Mouse (Mus musculus) c-Kit-positive CD71-positive TER-119-positive erythroid progenitor cells, embryonic 14.5 days (primary cell): Measurements from ENCODE around the gene Nemp1.
A peak's percentile ranks its signal among the peaks of the same experiment; 100 is the strongest.

Experiments used
- DNase-seq: peaks from one replicate; pipeline ENCODE4 v3.0.0-alpha.2; 2013; ENCODE audit warnings: low spot score

The Nemp1 gene

GRCm38 (mm10) chr10:127725136-127725535, 58.4 kb downstream of the Nemp1 start:
- DNase-seq: no peak

GRCm38 (mm10) chr10:127728437-127728836, 61.7 kb downstream of the Nemp1 start:
- no peak for DNase-seq

GRCm38 (mm10) chr10:127730285-127730932, 63.7 kb downstream of the Nemp1 start:
- DNase-seq: peak; percentile 63

- DNase-seq: no peak
These were observed 64.2 kb downstream of the Nemp1 start for GRCm38 (mm10) chr10:127730933-127731310.

- no peak for DNase-seq
These were observed 64.7 kb downstream of the Nemp1 start for GRCm38 (mm10) chr10:127731397-127731796.

- DNase-seq: no peak
These were observed 67.7 kb downstream of the Nemp1 start for GRCm38 (mm10) chr10:127734434-127734833.

- DNase-seq: no peak
These were observed 69.6 kb downstream of the Nemp1 start for GRCm38 (mm10) chr10:127736266-127736665.

GRCm38 (mm10) chr10:127736916-127737315, 70.2 kb downstream of the Nemp1 start:
- no peak for DNase-seq

- DNase-seq: no peak
These were observed 70.9 kb downstream of the Nemp1 start for GRCm38 (mm10) chr10:127737552-127737951.

GRCm38 (mm10) chr10:127738151-127738882, 71.6 kb downstream of the Nemp1 start:
- DNase-seq: peak; percentile 68

- DNase-seq: peak; percentile 65
These were observed 72.5 kb downstream of the Nemp1 start, which contains the start of gene Zbtb39 for GRCm38 (mm10) chr10:127739083-127739660. Zbtb39 (plus strand) TSS chr10:127739538.

GRCm38 (mm10) chr10:127739661-127740161, 73.0 kb downstream of the Nemp1 start:
- DNase-seq: no peak

GRCm38 (mm10) chr10:127744661-127745060, 78.0 kb downstream of the Nemp1 start:
- no peak for DNase-seq

- DNase-seq: no peak
These were observed 79.2 kb downstream of the Nemp1 start for GRCm38 (mm10) chr10:127745886-127746285.

GRCm38 (mm10) chr10:127747254-127747653, 80.6 kb downstream of the Nemp1 start:
- no peak for DNase-seq

GRCm38 (mm10) chr10:127748847-127749612, 82.3 kb downstream of the Nemp1 start:
- no peak for DNase-seq

GRCm38 (mm10) chr10:127750136-127750777, 83.6 kb downstream of the Nemp1 start:
- no peak for DNase-seq
